Mouse (Mus musculus) CH12.LX (cell line): Measurements from ENCODE around the gene Cdc25a.

Source experiments
- CHD2 ChIP-seq: IDR thresholded peaks from 2 replicates; pipeline ENCODE4 v1.6.1; 2011; ENCODE audit warnings: low read length, improper control_type of control experiment
- POLR2A ChIP-seq: IDR thresholded peaks from 2 replicates; pipeline ENCODE4 v1.6.1; 2011; ENCODE audit warnings: low read depth, mild to moderate bottlenecking, improper control_type of control experiment, low read length
- POLR2AphosphoS2 ChIP-seq: IDR thresholded peaks from 2 replicates; pipeline ENCODE4 v1.6.1; 2011; ENCODE audit warnings: low read depth, low read length, improper control_type of control experiment
- SIN3A ChIP-seq: IDR thresholded peaks from 2 replicates; pipeline ENCODE4 v1.6.1; 2012; ENCODE audit warnings: low read length, improper control_type of control experiment, inconsistent platforms

- TF ChIP-seq CHD2: peak; percentile 71; the same call in 1 of the 2 replicates
- peak; percentile 13; the same call in 1 of the 2 replicates for TF ChIP-seq POLR2A
- no peak for TF ChIP-seq SIN3A
- no peak for TF ChIP-seq POLR2AphosphoS2
Measured at GRCm38 (mm10) chr9:109863085-109863484, 12.3 kb upstream of the Cdc25a start.
